Mouse (Mus musculus): ENCODE data around the gene Dbh. TPM values are rescaled to one million over a fixed set of nuclear protein-coding genes. Genes with fewer than 3 reads are reported as not detected.

The Dbh gene
- total RNA-seq (2021), result not detected
- long read RNA-seq, experiment 1, result 0 reads
- long read RNA-seq, experiment 2, partial matches to known transcripts, result 0 of 1 reads
- long read RNA-seq, experiment 2, other reads (novel, unspliced or antisense), result 1 of 1 reads

DNA sequence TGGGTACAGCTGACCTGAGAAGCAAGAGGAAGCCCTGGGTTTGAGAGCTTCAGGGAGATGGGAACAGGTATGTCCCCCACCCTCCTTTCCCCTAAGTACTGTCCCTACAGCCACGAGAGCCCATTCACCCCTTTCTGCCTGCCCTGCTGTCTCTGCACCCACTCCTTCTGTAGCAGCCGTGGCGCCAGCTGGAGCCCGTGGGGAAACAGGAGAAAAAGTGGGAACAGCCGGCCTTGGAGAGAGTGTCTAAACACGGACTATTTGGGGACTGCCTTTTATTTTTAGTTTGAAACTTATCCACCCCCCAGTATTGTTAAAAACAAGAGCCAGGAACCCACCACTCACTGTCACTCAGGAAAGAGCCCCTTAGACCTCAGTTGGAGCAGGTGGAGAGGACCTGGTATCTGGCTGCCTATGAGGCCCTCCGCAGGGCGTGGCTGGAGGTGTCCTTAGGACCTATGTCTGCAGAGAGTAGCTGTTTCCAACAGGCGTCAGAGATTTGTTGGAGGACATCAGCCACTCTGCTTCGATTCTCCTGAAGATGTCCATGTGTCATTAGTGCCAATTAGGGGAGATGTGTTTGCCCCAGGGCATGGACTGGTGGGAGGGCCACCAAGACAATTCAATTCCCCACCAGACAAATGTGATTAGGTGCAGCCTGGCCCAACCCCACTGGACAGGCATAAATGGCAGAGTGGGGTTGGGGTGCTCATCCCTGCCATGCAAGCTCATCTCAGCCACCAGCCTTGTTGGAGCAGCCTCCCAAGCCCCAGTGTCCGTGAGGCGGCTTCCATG is at the start of gene Dbh:
Dbh (plus strand) TSS at position 438 of the 795 bp plus-strand sequence.
- DNase-seq, result no peak

DNA sequence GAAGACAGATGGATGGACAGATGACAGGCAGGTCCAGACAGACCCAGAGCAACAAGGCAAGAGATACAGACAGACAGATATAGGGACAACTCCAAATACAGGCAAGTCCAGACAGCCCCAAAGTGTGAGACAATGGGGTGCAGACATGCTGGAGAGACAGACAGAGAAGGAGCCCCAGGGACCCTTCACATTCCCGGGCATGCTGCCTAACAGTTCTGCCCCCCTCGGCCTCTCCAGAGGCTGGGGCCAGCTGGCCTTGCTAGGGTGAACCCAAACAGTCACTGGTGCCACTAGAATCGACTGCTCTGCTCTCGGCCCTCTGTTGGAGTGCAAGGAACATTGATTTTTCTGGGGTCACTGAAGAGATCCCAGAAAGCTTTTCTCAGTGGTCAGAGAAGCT is 46.6 kb upstream of the Dbh start:
- no peak for DNase-seq

DNA sequence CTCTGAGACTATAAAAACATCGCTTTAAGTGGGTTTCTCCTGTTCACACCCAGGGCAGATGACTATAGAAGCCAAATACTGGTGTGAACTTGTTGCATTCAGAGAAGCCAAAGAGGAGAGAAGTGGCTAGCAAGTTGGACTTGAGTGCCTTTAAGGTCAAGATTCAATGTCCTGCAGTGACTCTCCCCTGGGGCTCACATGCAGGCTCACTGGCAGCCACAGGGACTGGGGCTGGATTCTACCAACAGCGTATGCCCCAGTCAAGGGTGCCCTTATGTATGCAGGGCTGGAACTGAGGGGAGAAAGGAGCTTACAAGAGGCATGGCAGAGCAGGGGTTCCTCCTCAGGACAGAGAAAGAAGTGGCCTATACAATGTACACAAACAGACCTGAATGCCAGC is 45.3 kb upstream of the Dbh start:
- no peak for DNase-seq

- DNase-seq, result peak; percentile 82
Measured at GRCm38 (mm10) chr2:27120241-27120641, 44.8 kb upstream of the Dbh start.

GRCm38 (mm10) chr2:27121626-27122355 is 43.2 kb upstream of the Dbh start:
- DNase-seq, result peak; percentile 59

- no peak for DNase-seq
Measured at GRCm38 (mm10) chr2:27122578-27122977, 42.5 kb upstream of the Dbh start.

GRCm38 (mm10) chr2:27123121-27123520 is 41.9 kb upstream of the Dbh start:
- DNase-seq, result no peak

DNA sequence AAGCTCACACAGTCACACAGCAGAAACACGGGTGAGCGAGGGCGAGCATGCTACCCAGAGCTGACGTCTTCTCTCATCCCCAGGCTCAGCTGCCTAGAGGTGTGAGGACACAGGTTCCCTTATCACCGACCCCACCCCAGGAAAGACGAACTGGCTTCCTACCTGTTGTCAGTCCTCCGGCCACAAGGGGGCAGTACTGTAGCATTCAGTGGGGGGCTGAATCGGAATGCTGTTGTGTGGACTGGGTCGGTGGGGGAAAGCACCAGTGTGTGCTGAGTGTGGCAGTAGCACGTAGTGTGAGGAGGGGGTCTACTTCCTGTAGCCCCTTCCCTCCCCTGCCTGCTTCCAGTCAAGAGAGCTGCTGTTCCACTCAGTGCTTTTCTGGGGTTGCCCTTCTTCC is 39.1 kb upstream of the Dbh start:
- DNase-seq, result no peak

DNA sequence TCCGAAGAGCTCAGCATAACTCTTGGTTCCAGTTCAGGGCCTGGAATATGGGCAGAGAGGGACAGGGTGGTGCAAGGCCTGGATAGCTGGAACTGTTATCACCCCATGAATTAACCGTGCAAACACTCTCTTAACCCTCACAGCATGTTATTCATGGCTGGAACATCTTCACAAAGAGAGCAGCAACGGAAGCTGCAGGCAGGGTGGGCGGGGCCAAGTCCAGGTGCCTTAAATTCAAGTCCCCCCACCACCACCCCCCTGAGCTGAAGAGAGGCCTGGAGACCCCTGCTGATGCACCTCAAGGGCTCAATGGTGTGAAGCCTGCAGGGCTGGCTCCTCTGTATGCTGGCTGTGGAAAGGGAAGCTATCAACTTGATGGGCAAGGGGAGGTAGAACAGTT is 38.5 kb upstream of the Dbh start:
- DNase-seq, result no peak

DNA sequence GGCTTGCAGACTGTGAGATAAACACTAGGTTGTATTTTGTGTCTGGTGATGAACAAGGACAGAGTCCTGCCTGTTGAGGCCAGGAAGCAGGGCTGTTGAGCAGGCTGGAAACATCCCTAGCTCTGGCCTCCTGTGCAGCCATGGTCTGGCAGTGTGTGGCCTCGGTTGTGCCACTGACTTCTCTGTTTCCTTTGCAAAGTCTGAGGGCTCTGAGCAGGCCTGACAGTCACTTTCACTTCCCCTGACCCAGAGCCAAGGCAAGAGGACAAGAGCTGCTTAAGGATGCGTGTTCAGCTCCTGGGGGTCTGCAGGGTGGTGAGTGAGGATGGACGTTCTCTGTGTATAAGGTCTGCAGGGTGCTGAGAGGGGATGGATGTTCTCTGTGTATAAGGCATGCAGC is 36.0 kb upstream of the Dbh start:
- no peak for DNase-seq

DNA sequence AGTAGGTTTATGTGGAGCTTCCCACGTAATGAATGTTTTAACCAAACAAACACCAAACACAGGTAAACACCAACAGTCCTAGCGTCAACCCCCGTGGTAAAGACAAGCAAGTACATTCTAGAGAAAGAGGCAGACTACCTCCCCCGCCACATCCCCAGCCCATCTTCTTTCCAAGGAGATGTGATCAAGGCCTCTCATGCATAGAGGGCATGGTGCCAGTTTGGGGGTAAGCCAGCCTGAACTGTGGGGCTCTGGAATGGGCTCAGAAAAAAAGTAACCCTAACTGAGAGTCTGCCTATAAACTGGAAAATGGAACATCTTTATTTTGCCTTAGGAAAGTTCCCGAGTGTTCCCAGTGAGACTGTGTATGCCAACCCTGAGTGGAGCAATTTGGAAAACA is 29.1 kb upstream of the Dbh start:
- no peak for DNase-seq

- no peak for DNase-seq
Measured at GRCm38 (mm10) chr2:27136336-27136735, 28.7 kb upstream of the Dbh start.

GRCm38 (mm10) chr2:27136789-27137188 is 28.2 kb upstream of the Dbh start:
- no peak for DNase-seq

GRCm38 (mm10) chr2:27138356-27138755 is 26.7 kb upstream of the Dbh start:
- no peak for DNase-seq

GRCm38 (mm10) chr2:27141950-27142693 is 22.9 kb upstream of the Dbh start, which contains the start of gene Fam163b:
Gene Fam163b (minus strand): TSS chr2:27142491.
- DNase-seq, result no peak

DNA sequence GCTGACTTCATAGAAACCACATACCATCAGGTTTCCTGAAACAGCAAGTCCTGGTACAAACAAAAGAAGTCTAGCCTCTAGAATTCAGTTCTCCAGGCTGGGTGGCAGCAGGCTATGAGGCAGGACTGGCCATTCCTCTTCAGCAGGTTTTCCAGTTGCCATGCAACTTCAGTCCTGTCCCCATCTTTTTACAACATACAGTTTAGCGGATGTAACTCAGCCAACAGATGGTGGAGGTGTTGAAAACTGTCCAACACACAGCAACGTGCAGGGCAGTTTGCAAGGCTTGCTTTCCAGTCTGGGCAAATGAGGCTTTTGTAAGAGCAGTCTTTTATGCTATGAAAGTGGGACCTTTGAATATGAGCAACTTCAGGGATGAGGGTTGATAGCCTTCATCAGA is 20.1 kb upstream of the Dbh start:
- no peak for DNase-seq

DNA sequence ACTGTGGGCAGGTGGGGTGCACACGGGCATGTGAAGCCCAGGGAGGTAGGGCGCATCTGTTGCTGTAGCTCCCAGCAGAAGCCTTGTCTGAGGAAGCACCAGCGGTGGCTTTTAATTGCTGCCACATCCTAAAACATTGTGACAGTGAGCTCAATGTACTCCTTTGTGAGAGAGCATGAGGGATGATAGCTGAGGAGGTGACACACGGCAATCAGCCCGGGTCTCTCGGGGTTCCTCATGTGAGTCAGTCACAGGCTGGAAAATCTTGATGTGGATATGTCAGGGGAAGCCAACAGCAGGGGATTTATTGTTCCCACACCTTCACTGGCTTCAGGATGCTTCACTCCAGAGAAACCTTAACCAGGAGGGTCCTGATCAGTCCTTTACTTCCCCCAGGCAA is 18.2 kb upstream of the Dbh start:
- no peak for DNase-seq

- DNase-seq, result no peak
Measured at GRCm38 (mm10) chr2:27149457-27149856, 15.6 kb upstream of the Dbh start.

DNA sequence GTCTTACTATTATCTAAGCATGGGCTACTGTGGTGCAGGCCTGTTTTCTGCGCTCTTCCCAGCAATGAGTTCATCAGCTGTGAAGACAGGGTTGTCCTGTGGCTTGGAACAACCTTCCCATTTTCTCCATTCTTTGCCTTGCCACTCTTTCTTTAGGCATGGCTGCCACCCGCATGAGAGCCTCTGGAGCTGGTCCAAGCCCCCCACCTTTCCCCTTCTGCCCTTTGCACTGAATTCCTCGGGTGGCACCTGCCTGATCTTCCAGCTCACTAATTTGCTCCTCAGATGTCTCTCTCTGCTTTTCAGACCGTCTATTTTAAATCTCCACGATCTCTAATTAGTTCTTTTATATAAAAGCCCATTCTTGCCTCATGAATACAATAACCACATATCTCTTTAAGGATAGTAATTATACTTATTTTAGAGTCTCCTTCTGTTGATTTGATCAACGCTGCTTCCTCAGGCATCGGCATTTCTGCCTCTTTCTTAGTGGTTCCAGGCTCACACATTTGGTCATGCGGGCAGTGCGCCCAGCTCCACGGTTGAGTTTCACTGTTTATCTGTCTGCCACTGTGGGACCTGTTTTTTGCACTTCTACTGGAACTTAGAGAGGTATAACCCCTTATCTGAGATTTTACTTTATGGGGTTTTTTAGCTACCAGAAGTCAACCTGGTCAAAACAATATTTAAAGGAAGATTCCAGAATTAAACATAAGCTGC is 10.4 kb upstream of the Dbh start:
- DNase-seq, result no peak

DNA sequence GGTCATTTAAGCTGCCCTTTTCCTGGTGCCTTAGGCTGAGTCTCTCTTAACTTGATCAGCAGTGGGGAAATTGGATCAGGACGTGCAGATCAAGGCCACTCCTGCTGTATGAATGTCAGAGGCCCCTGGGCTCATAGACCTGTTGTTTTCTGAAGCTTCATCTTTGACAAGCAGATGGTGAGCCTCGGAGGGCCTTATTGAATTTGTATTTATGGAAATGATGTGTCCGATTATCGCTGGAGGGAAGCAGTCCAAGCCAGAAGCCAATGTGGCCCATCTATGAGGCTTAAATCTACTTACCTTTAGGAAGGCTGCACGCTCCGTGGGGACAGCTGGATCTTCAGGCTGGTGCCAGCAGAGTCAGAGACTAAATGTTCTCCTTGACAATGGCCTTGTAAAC is 8.4 kb upstream of the Dbh start:
- DNase-seq, result no peak

- no peak for DNase-seq
Measured at GRCm38 (mm10) chr2:27161526-27161925, 3.5 kb upstream of the Dbh start.

DNA sequence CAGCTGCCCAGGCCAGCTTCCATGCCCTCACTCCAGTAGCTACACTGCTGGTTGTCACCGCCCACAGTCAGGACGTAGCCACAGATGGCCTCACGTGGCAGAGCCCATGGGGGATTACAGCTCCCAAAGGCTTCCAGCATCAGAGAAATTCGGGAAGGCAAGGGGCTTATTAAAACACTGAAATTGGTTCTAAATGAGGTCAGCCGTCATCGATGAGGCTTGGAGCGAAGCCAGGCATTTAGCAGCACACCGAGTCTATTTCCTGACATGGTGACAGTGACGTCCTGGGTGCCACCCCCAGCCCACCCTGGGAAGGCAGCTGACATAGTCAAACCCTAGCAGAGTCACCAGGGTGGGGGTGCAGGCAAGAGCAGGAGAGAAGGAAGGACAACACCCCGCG is 2.4 kb upstream of the Dbh start:
- no peak for DNase-seq
